Mouse (Mus musculus) ES-E14 (cell line): ENCODE results near the gene Ptgir. TPM values are rescaled to one million over a fixed set of nuclear protein-coding genes. Genes with fewer than 3 reads are reported as not detected.

Experiments
- DNase-seq: peaks from one replicate; pipeline ENCODE4 v3.0.0-alpha.2; 2013; ENCODE audit warnings: low read depth, low spot score
- H3K27ac ChIP-seq: 2 replicates; pipeline ENCODE4 v1.5.1; 2012; ENCODE audit warnings: low read depth, mild to moderate bottlenecking, low read length, moderate library complexity, mixed read lengths; ENCODE audit not compliant: poor library complexity, insufficient read depth, severe bottlenecking
- H3K36me3 ChIP-seq: 2 replicates; pipeline ENCODE4 v1.6.1; 2012; ENCODE audit warnings: mild to moderate bottlenecking, low read length, moderate library complexity, mixed read lengths; ENCODE audit not compliant: control insufficient read depth, poor library complexity, insufficient read depth, severe bottlenecking
- H3K4me1 ChIP-seq, 2 experiments: fragments of 150-350 bp in 1 of 2; sonication (generic) in 1 of 2; 2 replicates each; pipeline ENCODE4 v1.6.1; 2012; ENCODE audit warnings: low read length in 2 of 2, mild to moderate bottlenecking in 1 of 2, mixed read lengths in 1 of 2; ENCODE audit not compliant: control insufficient read depth in 2 of 2, insufficient read depth in 2 of 2, poor library complexity in 1 of 2
- H3K4me3 ChIP-seq, 2 experiments: fragments of 150-350 bp in 1 of 2; sonication (generic) in 1 of 2; 2 replicates each; pipeline ENCODE4 v1.5.1; 2012; ENCODE audit warnings: low read length in 2 of 2, low read depth in 1 of 2, mild to moderate bottlenecking in 1 of 2, mixed read lengths in 1 of 2; ENCODE audit not compliant: insufficient read depth in 1 of 2, poor library complexity in 1 of 2, severe bottlenecking in 1 of 2
- H3K9ac ChIP-seq: 2 replicates; pipeline ENCODE4 v1.6.1; 2012; ENCODE audit warnings: low read depth, mild to moderate bottlenecking, low read length, mixed read lengths; ENCODE audit not compliant: poor library complexity, insufficient read depth, severe bottlenecking
- H3K9me3 ChIP-seq: fragments of 150-350 bp; sonication (generic); 2 replicates; pipeline ENCODE4 v1.6.1; 2012; ENCODE audit warnings: low read depth, mild to moderate bottlenecking, low read length; ENCODE audit not compliant: control insufficient read depth, insufficient read depth
- CHD2 ChIP-seq: IDR thresholded peaks from 2 replicates; pipeline ENCODE4 v1.6.1; 2014; ENCODE audit warnings: mild to moderate bottlenecking, low read depth, low read length, inconsistent platforms
- HCFC1 ChIP-seq: IDR thresholded peaks from 2 replicates; pipeline ENCODE4 v1.6.1; 2012; ENCODE audit warnings: low read length, inconsistent platforms, borderline replicate concordance; ENCODE audit not compliant: insufficient read depth
- MAFK ChIP-seq: IDR thresholded peaks from 2 replicates; pipeline ENCODE4 v1.6.1; 2014; ENCODE audit warnings: mild to moderate bottlenecking, low read depth, low read length, inconsistent platforms; ENCODE audit not compliant: insufficient read depth
- ZC3H11A ChIP-seq: IDR thresholded peaks from 2 replicates; pipeline ENCODE4 v1.6.1; 2012; ENCODE audit warnings: low read depth, mild to moderate bottlenecking, inconsistent platforms, low read length, borderline replicate concordance
- ZNF384 ChIP-seq: IDR thresholded peaks from 2 replicates; pipeline ENCODE4 v1.6.1; 2012; ENCODE audit warnings: low read depth, low read length, inconsistent platforms
- in situ Hi-C, 2 experiments: fragments of 600-800 bp; cut with MboI; formaldehyde crosslinking; loops; one replicate each; pipeline ENCODE4 v1.15.1; 2025; ENCODE audit warnings: low sequenced_read_pairs in 2 of 2, inconsistent platforms in 1 of 2; ENCODE audit not compliant: unreplicated experiment in 2 of 2
- total RNA-seq: library from RNA; depleted of rRNA; stranded (reverse); fragments of 300-350 nt; gene quantifications from 2 replicates; pipeline ENCODE4 v1.2.3, GENCODE M21; 2012

The Ptgir gene
- total RNA-seq, 1 experiment = 0.09 TPM

GRCm38 (mm10) chr7:16884334-16884733, 22.0 kb upstream of the Ptgir start:
- peaks cover 6% of the 10 kb centered on the region; the same call in 1 of the 2 replicates for H3K36me3 ChIP-seq
- no peak overlapping the region for H3K27ac ChIP-seq
- DNase-seq = no peak

GRCm38 (mm10) chr7:16885271-16885776, 21.0 kb upstream of the Ptgir start:
- TF ChIP-seq MAFK (no peak), ZNF384 (no peak)
- H3K4me1 ChIP-seq = peaks cover 3 to 21% of the 10 kb centered on the region in 2 experiments; a peak in 3 of 4 replicates
- H3K27ac ChIP-seq = no peak overlapping the region
- peak overlapping the region; percentile 55 for H3K9ac ChIP-seq
- no peak for DNase-seq
- peak overlapping the region; percentile 60 to 77; a peak in 3 of 4 replicates for H3K4me3 ChIP-seq
- H3K9me3 ChIP-seq = no peaks in the 10 kb centered on the region
- H3K36me3 ChIP-seq = peaks cover 6% of the 10 kb centered on the region; the same call in 1 of the 2 replicates
- in situ Hi-C loops = no loop called here

More at GRCm38 (mm10) chr7:16884334-16884733, 22.0 kb upstream of the Ptgir start:
- Histone ChIP-seq H3K4me3 (no peak overlapping the region), H3K9me3 (no peaks in the 10 kb centered on the region), H3K4me1 (peaks cover 3 to 23% of the 10 kb centered on the region in 2 experiments; a peak in 3 of 4 replicates), H3K9ac (no peak overlapping the region; the same call in 1 of the 2 replicates)
- in situ Hi-C loops = no loop called here
- TF ChIP-seq ZC3H11A (no peak), ZNF384 (no peak), CHD2 (no peak), HCFC1 (no peak), MAFK (no peak)

GRCm38 (mm10) chr7:16885905-16886304, 20.4 kb upstream of the Ptgir start:
- in situ Hi-C loops = no loop called here
- peak overlapping the region; percentile 55 for H3K9ac ChIP-seq

GRCm38 (mm10) chr7:16890536-16890935, 15.8 kb upstream of the Ptgir start:
- Histone ChIP-seq H3K9ac (peak overlapping the region; percentile 49; the same call in 1 of the 2 replicates), H3K9me3 (no peaks in the 10 kb centered on the region), H3K36me3 (peaks cover 6% of the 10 kb centered on the region; the same call in 1 of the 2 replicates), H3K27ac (no peak overlapping the region), H3K4me1 (peaks cover 1 to 37% of the 10 kb centered on the region in 2 experiments; a peak in 3 of 4 replicates), H3K4me3 (no peak overlapping the region)
- no peak for TF ChIP-seq MAFK
- TF ChIP-seq CHD2 = no peak
- TF ChIP-seq ZNF384 = no peak
- no peak for TF ChIP-seq ZC3H11A
- DNase-seq = no peak
- in situ Hi-C loops = no loop called here

More at GRCm38 (mm10) chr7:16885905-16886304, 20.4 kb upstream of the Ptgir start:
- no peak for TF ChIP-seq HCFC1
- TF ChIP-seq ZC3H11A = no peak
- TF ChIP-seq CHD2 = no peak
- no peak for TF ChIP-seq ZNF384
- no peak for TF ChIP-seq MAFK
- no peaks in the 10 kb centered on the region for H3K9me3 ChIP-seq
- DNase-seq = no peak
- peaks cover 6% of the 10 kb centered on the region; the same call in 1 of the 2 replicates for H3K36me3 ChIP-seq
- peak overlapping the region; percentile 17; the same call in 1 of the 2 replicates for H3K27ac ChIP-seq
- peak overlapping the region; percentile 60 to 77 for H3K4me3 ChIP-seq
- peaks cover 0 to 25% of the 10 kb centered on the region in 2 experiments; a peak in 2 of 4 replicates for H3K4me1 ChIP-seq

GRCm38 (mm10) chr7:16890944-16891343, 15.3 kb upstream of the Ptgir start:
- no peak overlapping the region; the same call in 1 of the 2 replicates for H3K27ac ChIP-seq
- TF ChIP-seq CHD2 = no peak
- TF ChIP-seq ZNF384 = no peak
- TF ChIP-seq HCFC1 = no peak
- no peak for TF ChIP-seq MAFK
- TF ChIP-seq ZC3H11A = no peak
- DNase-seq = no peak
- H3K9me3 ChIP-seq = no peaks in the 10 kb centered on the region
- in situ Hi-C loops = no loop called here
- H3K4me1 ChIP-seq = peaks cover 1 to 37% of the 10 kb centered on the region in 2 experiments; a peak in 3 of 4 replicates
- peak overlapping the region in 1 of 2 experiments; percentile 68; a peak in 1 of 4 replicates for H3K4me3 ChIP-seq
- peaks cover 6% of the 10 kb centered on the region; the same call in 1 of the 2 replicates for H3K36me3 ChIP-seq
- H3K9ac ChIP-seq = peak overlapping the region; percentile 49; the same call in 1 of the 2 replicates
